Mouse (Mus musculus): ENCODE measurements at regions not wholly inside any gene's neighbourhood (a gene's known extent, or its start where the extent isn't known, plus 50 kb on each side); places are given as distances from the start of the nearest gene placed in this dataset.

- H3K36me3 ChIP-seq: no peaks in the 10 kb centered on the region
- 0 out of 2 replicates have a peak, but pooled peaks cover 6% of the 10 kb centered on the region for H3K4me1 ChIP-seq
These were observed 87.0 kb upstream of the E2f7 start for GRCm38 (mm10) chr10:110658153-110658695.

GRCm38 (mm10) chr10:110676503-110676902 is 68.7 kb upstream of the E2f7 start:
- no peaks in the 10 kb centered on the region for H3K27me3 ChIP-seq
- H3K9me3 ChIP-seq: no peaks in the 10 kb centered on the region
- peak; percentile 61; the same call in 1 of the 2 replicates for ATAC-seq (ENCODE audit: low FRiP score, low read depth)
- no peaks in the 10 kb centered on the region for H3K4me1 ChIP-seq
- WGBS: 60% methylated on average over 4 of the region's 4 CpGs
- H3K27ac ChIP-seq: no peak overlapping the region
- H3K9ac ChIP-seq: no peak overlapping the region
- no peak overlapping the region for H3K4me2 ChIP-seq (replicated peaks)
- H3K36me3 ChIP-seq: no peaks in the 10 kb centered on the region
- no peak overlapping the region for H3K4me3 ChIP-seq

More at GRCm38 (mm10) chr10:110658153-110658695, 87.0 kb upstream of the E2f7 start:
- Histone ChIP-seq H3K27ac (no peak overlapping the region), H3K27me3 (0 out of 2 replicates have a peak, but pooled peaks cover 3% of the 10 kb centered on the region), H3K9ac (no peak overlapping the region), H3K4me2 (replicated peaks) (no peak overlapping the region), H3K4me3 (no peak overlapping the region), H3K9me3 (no peaks in the 10 kb centered on the region)
- no peak for ATAC-seq (ENCODE audit: low FRiP score, low read depth)
- WGBS: 86% methylated on average over 4 of the region's 4 CpGs
